Mouse (Mus musculus) E14TG2a.4 (cell line): ENCODE data around the gene Mis18a.

Experiments
- CTCF ChIP-seq: conservative IDR thresholded peaks from 2 replicates; pipeline ENCODE4 v1.5.1; 2014; ENCODE audit warnings: low read length
- POU5F1 ChIP-seq: IDR thresholded peaks from 2 replicates; pipeline ENCODE4 v1.6.1; 2014; ENCODE audit warnings: low read length, borderline replicate concordance

- TF ChIP-seq CTCF: no peak
- no peak for TF ChIP-seq POU5F1
These were observed 490 bp downstream of the Mis18a start for GRCm38 (mm10) chr16:90726600-90727227.
